Mouse (Mus musculus): Measurements from ENCODE around the gene Sorbs1.

DNA sequence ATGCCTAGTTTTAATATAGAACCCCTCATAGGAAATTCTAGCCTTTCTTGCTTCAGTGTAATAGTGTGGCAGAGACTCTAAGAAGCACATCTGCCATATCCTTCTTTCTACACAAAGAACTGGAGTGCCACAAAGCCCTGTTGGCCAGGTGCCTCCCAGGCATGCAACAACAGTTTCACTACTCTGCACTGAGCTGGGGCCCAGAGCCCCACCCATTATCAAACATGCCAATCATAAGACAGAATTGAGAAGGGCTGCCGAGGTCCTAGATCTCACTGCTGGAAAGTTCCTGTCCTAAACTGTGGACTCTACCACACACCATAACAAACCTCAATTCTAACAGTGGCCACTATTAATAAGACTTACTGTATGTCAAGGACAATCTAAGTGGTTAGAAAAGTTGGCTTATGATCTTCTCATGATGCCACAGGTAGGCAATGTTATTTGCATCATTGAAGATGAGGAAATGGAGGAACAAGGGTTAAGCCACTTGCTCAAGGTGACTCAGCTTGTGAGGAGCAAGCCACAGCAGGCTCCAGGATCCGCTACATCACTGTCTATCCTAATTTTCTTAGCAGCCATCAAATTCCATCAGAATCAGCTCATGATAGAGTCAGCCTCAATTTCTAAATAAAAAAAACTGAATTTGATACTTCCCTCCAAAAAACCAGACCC, 257.1 kb downstream of the Sorbs1 start:
- TF ChIP-seq CTCF (IDR thresholded peaks at IDR 0.05; ENCODE audit: borderline replicate concordance, insufficient read depth, low read depth, low read length) (no peak), POLR2A (IDR thresholded peaks at IDR 0.05; ENCODE audit: borderline replicate concordance, insufficient read depth, low read length) (no peak)

Measured in cerebellum, adult 2 months (tissue).